Mouse (Mus musculus): ENCODE measurements around the gene Rnf114. TPM values are rescaled to one million over a fixed set of nuclear protein-coding genes. Genes with fewer than 3 reads are reported as not detected.

The Rnf114 gene
- polyA plus RNA-seq, 1 experiment from 2014 or later: 65.3 TPM

GRCm38 (mm10) chr2:167490813-167491525, 1.5 kb upstream of the Rnf114 start:
- Histone ChIP-seq H3K36me3 (ENCODE audit: control insufficient read depth, insufficient read depth, low read length) (peaks cover 8% of the 10 kb centered on the region; the same call in 1 of the 2 replicates), H3K27ac (replicated peaks; ENCODE audit: low read depth, low read length) (no peak overlapping the region), H3K9ac (ENCODE audit: low read depth, low read length) (peak overlapping the region; percentile 97), H3K4me3 (ENCODE audit: low read depth, low read length) (peak overlapping the region; percentile 100; the same call in 1 of the 2 replicates), H3K4me2 (ENCODE audit: low read depth, low read length) (peak overlapping the region; percentile 97; the same call in 1 of the 2 replicates), H3K27me3 (replicated peaks; ENCODE audit: control insufficient read depth, insufficient read depth, low read length) (no peaks in the 10 kb centered on the region), H3K4me1 (ENCODE audit: control insufficient read depth, insufficient read depth, low read length) (peaks cover 20% of the 10 kb centered on the region), H3K9me3 (ENCODE audit: control insufficient read depth, low read length) (no peaks in the 10 kb centered on the region)
- no peak for ATAC-seq (ENCODE audit: low read depth)
- DNase-seq (ENCODE audit: low spot score): no peak
- 76% methylated on average over 4 of the region's 4 CpGs for WGBS

GRCm38 (mm10) chr2:167492713-167493636, 530 bp downstream of the Rnf114 start, which contains the start of gene Spata2:
Spata2 (minus strand) TSS chr2:167492887.
- Histone ChIP-seq H3K9ac (ENCODE audit: low read depth, low read length) (peak within 1 kb of the TSS; percentile 97), H3K9me3 (ENCODE audit: control insufficient read depth, low read length) (no peaks in the 10 kb centered on the region), H3K36me3 (ENCODE audit: control insufficient read depth, insufficient read depth, low read length) (0 out of 2 replicates have a peak, but pooled peaks cover 2% of the 10 kb centered on the region), H3K4me3 (ENCODE audit: low read depth, low read length) (peak within 1 kb of the TSS; percentile 100), H3K4me2 (ENCODE audit: low read depth, low read length) (peak within 1 kb of the TSS; percentile 97), H3K27ac (replicated peaks; ENCODE audit: low read depth, low read length) (peak within 1 kb of the TSS; percentile 97), H3K4me1 (ENCODE audit: control insufficient read depth, insufficient read depth, low read length) (peaks cover 20% of the 10 kb centered on the region), H3K27me3 (replicated peaks; ENCODE audit: control insufficient read depth, insufficient read depth, low read length) (no peaks in the 10 kb centered on the region)
- 3% methylated on average over 49 of the region's 63 CpGs for WGBS
- peak; percentile 89 for ATAC-seq (ENCODE audit: low read depth)
- DNase-seq (ENCODE audit: low spot score): peak; percentile 93

- 81% methylated on average over 7 of the region's 7 CpGs for WGBS
- no peak for ATAC-seq (ENCODE audit: low read depth)
These were observed 4.0 kb downstream of the Rnf114 start for GRCm38 (mm10) chr2:167496437-167496836.

GRCm38 (mm10) chr2:167497272-167497671, 4.8 kb downstream of the Rnf114 start:
- Histone ChIP-seq H3K27ac (replicated peaks; ENCODE audit: low read depth, low read length) (no peak overlapping the region), H3K4me2 (ENCODE audit: low read depth, low read length) (no peak overlapping the region), H3K4me1 (ENCODE audit: control insufficient read depth, insufficient read depth, low read length) (peaks cover 4% of the 10 kb centered on the region; the same call in 1 of the 2 replicates), H3K27me3 (replicated peaks; ENCODE audit: control insufficient read depth, insufficient read depth, low read length) (no peaks in the 10 kb centered on the region), H3K9me3 (ENCODE audit: control insufficient read depth, low read length) (no peaks in the 10 kb centered on the region), H3K4me3 (ENCODE audit: low read depth, low read length) (no peak overlapping the region), H3K9ac (ENCODE audit: low read depth, low read length) (no peak overlapping the region), H3K36me3 (ENCODE audit: control insufficient read depth, insufficient read depth, low read length) (no peaks in the 10 kb centered on the region)
- DNase-seq (ENCODE audit: low spot score): no peak
- no peak for ATAC-seq (ENCODE audit: low read depth)
- WGBS: 88% methylated on average over 5 of the region's 5 CpGs

More at GRCm38 (mm10) chr2:167496437-167496836, 4.0 kb downstream of the Rnf114 start:
- no peaks in the 10 kb centered on the region for H3K36me3 ChIP-seq (ENCODE audit: control insufficient read depth, insufficient read depth, low read length)
- no peaks in the 10 kb centered on the region for H3K9me3 ChIP-seq (ENCODE audit: control insufficient read depth, low read length)
- H3K27me3 ChIP-seq (replicated peaks; ENCODE audit: control insufficient read depth, insufficient read depth, low read length): no peaks in the 10 kb centered on the region
- peaks cover 10% of the 10 kb centered on the region for H3K4me1 ChIP-seq (ENCODE audit: control insufficient read depth, insufficient read depth, low read length)
- no peak for DNase-seq (ENCODE audit: low spot score)
- H3K9ac ChIP-seq (ENCODE audit: low read depth, low read length): no peak overlapping the region
- H3K4me3 ChIP-seq (ENCODE audit: low read depth, low read length): no peak overlapping the region
- H3K4me2 ChIP-seq (ENCODE audit: low read depth, low read length): no peak overlapping the region
- no peak overlapping the region for H3K27ac ChIP-seq (replicated peaks; ENCODE audit: low read depth, low read length)

GRCm38 (mm10) chr2:167502554-167503252, 10.3 kb downstream of the Rnf114 start:
- Histone ChIP-seq H3K9ac (ENCODE audit: low read depth, low read length) (no peak overlapping the region), H3K27ac (replicated peaks; ENCODE audit: low read depth, low read length) (peak overlapping the region; percentile 36; the same call in 1 of the 2 replicates), H3K4me3 (ENCODE audit: low read depth, low read length) (peak overlapping the region; percentile 100), H3K27me3 (replicated peaks; ENCODE audit: control insufficient read depth, insufficient read depth, low read length) (no peaks in the 10 kb centered on the region), H3K36me3 (ENCODE audit: control insufficient read depth, insufficient read depth, low read length) (peaks cover 18% of the 10 kb centered on the region; the same call in 1 of the 2 replicates), H3K4me1 (ENCODE audit: control insufficient read depth, insufficient read depth, low read length) (peaks cover 9% of the 10 kb centered on the region), H3K4me2 (ENCODE audit: low read depth, low read length) (peak overlapping the region; percentile 94), H3K9me3 (ENCODE audit: control insufficient read depth, low read length) (no peaks in the 10 kb centered on the region)
- 50% methylated on average over 13 of the region's 13 CpGs for WGBS
- ATAC-seq (ENCODE audit: low read depth) (peak; percentile 34), DNase-seq (ENCODE audit: low spot score) (no peak)

GRCm38 (mm10) chr2:167503253-167503895, 10.9 kb downstream of the Rnf114 start:
- Histone ChIP-seq H3K4me3 (ENCODE audit: low read depth, low read length) (peak overlapping the region; percentile 100), H3K36me3 (ENCODE audit: control insufficient read depth, insufficient read depth, low read length) (peaks cover 24% of the 10 kb centered on the region; the same call in 1 of the 2 replicates), H3K4me1 (ENCODE audit: control insufficient read depth, insufficient read depth, low read length) (peaks cover 9% of the 10 kb centered on the region), H3K27me3 (replicated peaks; ENCODE audit: control insufficient read depth, insufficient read depth, low read length) (no peaks in the 10 kb centered on the region), H3K4me2 (ENCODE audit: low read depth, low read length) (peak overlapping the region; percentile 94), H3K9me3 (ENCODE audit: control insufficient read depth, low read length) (no peaks in the 10 kb centered on the region), H3K27ac (replicated peaks; ENCODE audit: low read depth, low read length) (peak overlapping the region; percentile 36), H3K9ac (ENCODE audit: low read depth, low read length) (peak overlapping the region; percentile 91)
- ATAC-seq (ENCODE audit: low read depth) (peak; percentile 93), DNase-seq (ENCODE audit: low spot score) (peak; percentile 92)
- 0% methylated on average over 18 of the region's 85 CpGs for WGBS

- DNase-seq (ENCODE audit: low spot score) (no peak), ATAC-seq (ENCODE audit: low read depth) (0 out of 2 replicates have a peak, but pooled peaks have one; percentile 1)
- Histone ChIP-seq H3K27me3 (replicated peaks; ENCODE audit: control insufficient read depth, insufficient read depth, low read length) (no peaks in the 10 kb centered on the region), H3K4me2 (ENCODE audit: low read depth, low read length) (peak overlapping the region; percentile 94), H3K4me1 (ENCODE audit: control insufficient read depth, insufficient read depth, low read length) (peaks cover 9% of the 10 kb centered on the region), H3K9ac (ENCODE audit: low read depth, low read length) (peak overlapping the region; percentile 91), H3K27ac (replicated peaks; ENCODE audit: low read depth, low read length) (peak overlapping the region; percentile 36), H3K4me3 (ENCODE audit: low read depth, low read length) (peak overlapping the region; percentile 100), H3K9me3 (ENCODE audit: control insufficient read depth, low read length) (no peaks in the 10 kb centered on the region), H3K36me3 (ENCODE audit: control insufficient read depth, insufficient read depth, low read length) (peaks cover 30% of the 10 kb centered on the region)
- 2% methylated on average over 21 of the region's 32 CpGs for WGBS
These were observed 11.5 kb downstream of the Rnf114 start for GRCm38 (mm10) chr2:167503896-167504349.
